Mouse (Mus musculus) megakaryocyte, embryonic 14.5 days (primary cell): ENCODE data around the gene Krt4.

Experiments used
- FLI1 ChIP-seq: IDR thresholded peaks from 2 replicates; pipeline ENCODE4 v1.6.1; 2012; ENCODE audit warnings: low read length, inconsistent platforms, mixed read lengths
- GATA1 ChIP-seq: IDR thresholded peaks from 3 replicates; pipeline ENCODE4 v1.6.1; 2012; ENCODE audit warnings: mixed read lengths, low read length, inconsistent platforms, borderline replicate concordance

DNA sequence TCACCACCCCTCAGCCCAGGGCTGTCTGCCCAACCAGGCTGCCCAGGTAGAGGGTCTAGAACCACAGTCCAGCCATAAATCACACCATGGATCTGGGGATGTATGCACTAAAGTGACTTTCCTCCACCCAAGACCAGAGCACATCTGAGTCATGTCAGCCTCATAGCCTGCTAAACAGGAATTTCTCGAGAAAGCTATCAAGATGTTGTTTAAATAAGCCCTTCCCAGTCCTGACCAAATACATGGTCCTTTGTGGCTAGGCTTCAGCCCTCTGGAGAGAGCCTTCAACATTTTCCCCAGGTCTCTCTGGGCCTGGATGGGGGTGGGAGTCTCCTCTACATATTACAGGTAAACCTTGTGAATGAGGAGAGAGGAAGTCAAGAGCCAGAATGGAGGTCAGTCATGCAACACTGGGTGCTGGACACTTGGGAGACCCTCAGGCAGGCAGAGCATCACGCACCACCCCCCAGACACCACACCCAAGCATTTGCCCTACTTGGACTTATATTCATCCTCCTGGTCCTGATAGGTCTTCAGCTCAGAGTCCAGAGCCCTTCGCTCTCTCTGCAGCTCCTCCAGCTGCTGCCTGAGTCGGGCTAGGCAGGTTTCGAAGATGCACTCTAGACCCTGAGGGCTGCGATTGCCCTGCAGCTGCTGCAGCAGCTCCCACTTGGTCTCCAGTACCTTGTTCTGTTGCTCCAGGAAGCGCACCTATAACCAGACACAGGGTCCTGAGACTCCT, 28.4 kb upstream of the Krt4 start:
- TF ChIP-seq GATA1 (no peak), FLI1 (no peak)
